Mouse (Mus musculus) embryo, embryonic 11 days (tissue): ENCODE measurements around the gene Obox8.

Source experiments
- DNase-seq: peaks from one replicate; pipeline ENCODE4 v3.0.0-alpha.2; 2015

The Obox8 gene

GRCm38 (mm10) chr7:14333457-14333856, at the start of gene Obox8:
TSS of gene Obox8 (minus strand) at chr7:14333557.
- DNase-seq: no peak

GRCm38 (mm10) chr7:14317209-14317608, 16.1 kb downstream of the Obox8 start:
- DNase-seq: peak; percentile 14

GRCm38 (mm10) chr7:14308671-14309070, 24.7 kb downstream of the Obox8 start:
- no peak for DNase-seq

- DNase-seq: no peak
Observed at GRCm38 (mm10) chr7:14307571-14307970, 25.8 kb downstream of the Obox8 start.
